Mouse (Mus musculus): ENCODE data around the gene Stard3nl. TPM values are rescaled to one million over a fixed set of nuclear protein-coding genes. Genes with fewer than 3 reads are reported as not detected.
"Not testable (repeated sequence)": the region's sequence is repeated elsewhere in the genome, so short reads cannot be mapped to it uniquely, and the experiment has no call there.

Stard3nl gene
- polyA plus RNA-seq, 1 experiment = 104 TPM

GRCm38 (mm10) chr13:19356120-19356519, 39.5 kb downstream of the Stard3nl start:
- no peak for TF ChIP-seq CTCF (IDR thresholded peaks at IDR 0.05; ENCODE audit: borderline replicate concordance, extremely low read depth, insufficient read depth, insufficient read length)
- TF ChIP-seq POLR2A (IDR thresholded peaks at IDR 0.05; ENCODE audit: borderline replicate concordance, extremely low read depth, insufficient read depth, insufficient read length, poor library complexity, severe bottlenecking) = no peak
- no peak for DNase-seq (ENCODE audit: low read depth)

- DNase-seq (ENCODE audit: low read depth) = peak; percentile 27
- no peak for TF ChIP-seq POLR2A (IDR thresholded peaks at IDR 0.05; ENCODE audit: borderline replicate concordance, extremely low read depth, insufficient read depth, insufficient read length, poor library complexity, severe bottlenecking)
- no peak for TF ChIP-seq CTCF (IDR thresholded peaks at IDR 0.05; ENCODE audit: borderline replicate concordance, extremely low read depth, insufficient read depth, insufficient read length)
Measured at GRCm38 (mm10) chr13:19352795-19353194, 42.8 kb downstream of the Stard3nl start.

GRCm38 (mm10) chr13:19340356-19340755, 55.2 kb downstream of the Stard3nl start:
- not testable (repeated sequence) for DNase-seq (ENCODE audit: low read depth)

- DNase-seq (ENCODE audit: low read depth) = not testable (repeated sequence)
Measured at GRCm38 (mm10) chr13:19336310-19336709, 59.3 kb downstream of the Stard3nl start.

Other genes with a start within 250 kb of the Stard3nl start
- 15.5 and 19.3 TPM in 2 replicates for gene Epdr1, start 224.1 kb upstream of the Stard3nl start, polyA plus RNA-seq (2012; rRNA removed)
- 3.2 and 3.4 TPM in 2 replicates for gene Sfrp4, start 227.3 kb upstream of the Stard3nl start, polyA plus RNA-seq (2012; rRNA removed)

Measured in brain, embryonic 14.5 days (tissue).